Mouse (Mus musculus) erythroblast, adult 5-6 weeks (primary cell): ENCODE results near the gene Cox17. TPM values are rescaled to one million over a fixed set of nuclear protein-coding genes. Genes with fewer than 3 reads are reported as not detected.

Source experiments
- ATAC-seq: replicated peaks from 2 replicates; pipeline ENCODE4 v1.8.0; 2016; ENCODE audit warnings: moderate number of reproducible peaks, mild to moderate bottlenecking, moderate TSS enrichment, inconsistent platforms; ENCODE audit not compliant: poor library complexity, low FRiP score, severe bottlenecking
- total RNA-seq, 2 experiments: library from RNA; stranded (forward) in 1 of 2; stranded (reverse) in 1 of 2; fragments of 150-400 nt in 1 of 2; fragments of 200-764, 138-1000 nt in 1 of 2; gene quantifications; 2 replicates each; pipeline versions ENCODE4 v1.2.3 to v1.2.4; 2015 to 2017; ENCODE audit warnings: low replicate concordance in 2 of 2

Cox17 gene
- total RNA-seq, 2 experiments from 2014 or later, result 84.5 to 93.1 TPM

DNA sequence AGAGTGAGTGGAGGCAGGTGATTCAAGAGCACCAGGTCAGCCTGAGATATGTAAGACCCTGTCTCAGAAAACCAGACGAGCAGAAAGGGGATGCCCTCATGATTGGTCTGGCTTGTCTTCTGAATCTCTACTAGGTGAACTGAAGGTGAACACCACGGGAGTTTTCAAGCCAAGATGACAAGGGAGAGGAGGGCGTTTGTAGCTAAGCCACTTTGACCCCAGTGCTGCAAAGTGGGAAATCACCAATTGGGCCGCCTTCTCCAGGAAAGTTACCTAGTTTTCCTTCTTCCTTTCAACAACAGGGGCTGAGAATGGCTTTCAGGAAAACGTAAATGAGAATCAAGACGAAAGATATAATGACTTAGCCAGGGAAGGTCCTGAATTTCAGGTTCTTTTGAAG is 42.0 kb downstream of the Cox17 start:
- ATAC-seq, result no peak

DNA sequence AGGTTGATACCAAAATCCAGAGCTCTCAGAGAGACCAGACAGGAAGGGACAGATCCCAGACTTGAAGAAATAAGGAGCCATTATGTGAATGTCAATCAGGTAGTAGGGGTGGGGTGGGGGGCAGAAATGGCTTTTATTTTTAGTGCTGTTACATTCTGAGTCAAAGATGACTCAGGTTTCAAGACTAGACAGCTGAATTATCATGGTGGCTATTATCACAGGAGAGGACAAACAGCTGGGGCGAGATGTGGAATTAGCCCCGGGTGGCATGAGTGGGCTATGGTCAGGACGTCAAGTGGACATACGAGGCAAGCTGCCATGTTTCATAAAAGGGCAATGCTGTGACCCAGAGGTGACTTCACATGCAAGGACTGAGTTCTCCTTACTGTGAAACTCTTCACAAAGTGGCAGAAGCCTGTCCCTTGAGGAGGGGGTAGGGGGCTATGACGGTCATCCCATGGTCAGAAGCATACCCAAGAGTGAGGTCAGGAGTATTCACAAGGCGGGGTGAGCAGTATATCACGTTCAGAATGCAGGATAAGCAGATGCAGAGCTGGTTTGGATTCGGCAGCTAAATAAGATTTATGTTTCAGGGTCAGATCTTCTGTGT is 42.6 kb downstream of the Cox17 start:
- ATAC-seq, result no peak

DNA sequence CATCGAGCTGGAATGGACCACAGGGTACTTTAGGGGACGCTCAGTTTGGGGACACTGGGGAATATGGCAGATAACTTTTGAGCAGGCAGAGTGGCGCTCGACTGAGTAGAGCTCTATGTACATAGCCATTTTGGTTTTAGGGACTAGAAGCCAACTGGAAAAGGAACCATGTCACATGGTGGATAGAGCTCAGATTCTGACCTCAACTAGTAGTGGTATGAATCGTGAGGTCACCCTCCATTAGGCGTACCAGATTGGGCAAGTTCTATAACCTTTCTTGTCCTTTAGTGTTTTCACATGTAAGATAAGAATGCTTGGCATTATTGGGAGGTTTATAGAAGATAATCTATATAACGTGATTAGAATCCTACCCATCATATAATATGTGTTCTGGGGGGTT is 43.5 kb downstream of the Cox17 start:
- ATAC-seq, result no peak

DNA sequence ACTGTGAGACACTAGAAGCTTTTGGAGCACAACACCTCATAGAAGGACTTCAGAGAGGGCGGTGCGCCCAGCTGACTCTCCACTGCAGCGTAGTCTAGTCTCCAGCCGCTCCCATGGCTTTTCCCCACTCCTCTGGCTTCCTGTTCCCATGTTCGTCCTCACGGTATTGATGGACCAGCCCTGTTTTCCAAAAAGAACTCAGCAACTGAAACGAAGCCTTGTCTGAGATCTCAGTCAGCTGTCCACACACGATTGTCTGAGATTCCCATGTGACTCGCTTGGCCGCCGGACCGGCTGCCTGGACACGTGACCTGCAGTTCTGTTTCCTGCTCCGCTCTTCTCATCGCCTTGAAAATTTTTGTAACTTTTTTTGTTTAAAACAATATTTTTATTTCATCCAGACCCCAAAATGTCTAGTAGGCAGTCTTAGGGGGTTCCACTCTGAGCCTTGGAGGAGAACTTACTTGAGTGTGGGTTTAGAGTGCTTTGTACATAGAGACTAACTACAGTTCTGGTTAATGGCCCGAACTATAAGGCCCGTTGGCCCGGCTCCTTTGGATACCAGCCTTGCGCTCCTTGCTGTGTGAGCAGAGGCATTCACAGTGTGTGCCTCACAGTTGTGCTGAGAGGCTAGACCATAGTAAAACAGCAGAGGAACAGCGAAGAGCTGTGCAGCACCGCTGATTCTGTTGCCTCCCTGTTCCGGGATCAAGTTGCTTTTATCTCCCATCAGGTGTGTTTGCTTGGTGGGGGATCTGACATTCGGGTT is 45.5 kb downstream of the Cox17 start:
- no peak for ATAC-seq

DNA sequence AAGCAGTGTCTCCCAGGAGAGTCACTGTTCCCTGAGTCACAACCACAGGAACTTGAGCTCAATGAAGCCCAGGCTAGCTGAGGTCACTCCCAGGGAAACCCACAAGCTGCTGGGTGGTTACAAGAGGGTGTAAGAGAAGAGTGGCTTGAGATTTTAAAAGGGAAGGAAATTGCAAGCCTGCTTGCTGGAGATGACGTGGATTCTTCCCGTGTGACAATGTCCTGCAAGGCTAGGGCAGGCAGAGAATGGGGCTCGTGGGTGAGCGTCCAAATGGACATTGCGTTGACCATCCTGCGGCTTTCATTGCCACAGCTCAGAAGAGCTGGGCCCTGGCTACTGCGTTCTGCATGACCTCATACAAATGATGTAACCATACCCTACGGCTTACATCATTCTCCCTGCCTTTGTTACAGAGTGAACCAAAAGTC is 47.4 kb downstream of the Cox17 start:
- no peak for ATAC-seq

DNA sequence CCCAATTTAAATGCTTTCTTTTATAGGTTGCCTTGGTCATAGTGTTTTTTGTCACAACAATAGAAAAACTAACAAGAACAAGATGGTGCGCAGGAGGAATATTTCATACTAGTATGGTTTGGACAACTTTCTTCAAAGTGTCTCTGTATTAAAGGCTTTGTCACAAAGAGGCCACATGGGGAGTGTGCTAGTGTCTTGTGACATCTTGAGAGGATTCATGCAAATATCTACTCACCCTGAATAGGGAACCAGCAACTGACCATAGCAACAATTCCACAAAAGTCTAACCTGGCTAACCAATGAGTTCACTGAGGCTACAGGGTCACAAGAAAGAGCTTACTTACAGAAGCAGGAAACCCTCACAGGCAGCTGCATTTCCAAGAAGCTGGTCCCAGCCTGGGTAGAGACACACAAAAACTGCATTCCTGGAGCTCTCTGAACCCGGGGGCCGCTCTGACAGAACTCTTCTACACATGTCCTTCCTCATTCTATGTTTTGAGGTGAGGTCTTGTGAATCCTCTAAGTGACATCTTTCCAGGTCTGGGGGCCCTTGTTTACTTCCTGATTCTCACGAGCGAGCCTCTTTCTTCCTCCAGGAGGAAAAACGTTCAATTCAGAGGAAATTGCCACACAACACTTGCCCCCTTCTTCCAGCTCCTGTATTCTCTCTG is 48.4 kb downstream of the Cox17 start:
- no peak for ATAC-seq

DNA sequence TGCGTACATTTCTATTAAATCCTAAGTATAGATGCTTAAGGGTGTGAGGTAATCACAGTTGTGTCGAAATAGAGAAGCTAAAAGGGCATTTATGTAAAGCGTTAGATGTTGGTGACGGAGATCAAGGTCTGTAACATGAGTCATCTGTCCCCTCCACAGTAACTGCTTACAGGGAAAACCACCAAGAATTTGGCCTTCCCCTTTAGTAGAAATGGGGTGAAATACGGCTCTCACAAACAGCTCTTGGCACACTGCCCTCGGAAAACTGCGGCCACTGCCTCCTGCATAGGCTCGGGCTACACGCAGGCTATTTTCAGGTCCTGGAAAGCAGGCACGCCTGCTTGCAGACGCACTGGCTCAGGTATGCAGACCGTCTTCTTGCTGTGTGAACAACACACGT is 49.4 kb downstream of the Cox17 start:
- ATAC-seq, result no peak

DNA sequence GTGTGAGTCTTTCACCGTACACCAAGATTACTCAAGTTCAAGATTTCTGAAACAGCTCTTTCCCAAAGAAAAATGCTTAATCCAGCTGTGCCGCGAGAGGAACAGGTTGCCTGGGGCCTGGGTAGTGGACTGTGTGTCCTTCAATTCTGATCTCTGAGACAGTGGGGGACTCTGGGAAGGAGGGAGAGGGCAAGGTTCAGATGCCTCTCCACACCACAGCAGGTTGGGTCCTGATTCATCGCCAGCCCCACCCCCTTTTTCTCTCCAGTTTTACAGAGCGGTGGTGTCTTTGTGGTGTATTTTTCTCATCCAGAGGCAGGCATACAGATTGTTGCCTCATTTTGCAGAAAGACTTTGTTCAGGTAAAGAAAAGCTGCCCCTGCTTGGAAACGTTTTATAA is 51.5 kb downstream of the Cox17 start:
- no peak for ATAC-seq

DNA sequence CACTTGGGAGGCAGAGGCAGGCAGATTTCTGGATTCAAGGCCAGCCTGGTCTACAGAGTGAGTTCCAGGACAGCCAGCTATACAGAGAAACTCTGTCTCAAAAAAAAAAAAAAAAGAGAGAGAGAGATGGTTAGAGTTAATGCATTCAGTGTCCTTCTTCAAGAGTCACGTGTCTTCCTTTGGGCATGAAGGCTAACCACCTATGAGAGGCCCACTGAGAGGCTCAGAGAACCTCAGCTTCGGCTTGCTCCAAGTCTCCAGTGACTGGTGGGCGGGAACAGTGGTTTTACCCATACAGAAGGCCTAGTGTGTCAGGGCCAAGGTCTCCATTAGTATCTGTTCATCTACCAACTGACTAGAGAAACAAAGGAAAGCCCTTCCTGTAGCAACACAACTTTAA is 52.3 kb downstream of the Cox17 start:
- ATAC-seq, result no peak

DNA sequence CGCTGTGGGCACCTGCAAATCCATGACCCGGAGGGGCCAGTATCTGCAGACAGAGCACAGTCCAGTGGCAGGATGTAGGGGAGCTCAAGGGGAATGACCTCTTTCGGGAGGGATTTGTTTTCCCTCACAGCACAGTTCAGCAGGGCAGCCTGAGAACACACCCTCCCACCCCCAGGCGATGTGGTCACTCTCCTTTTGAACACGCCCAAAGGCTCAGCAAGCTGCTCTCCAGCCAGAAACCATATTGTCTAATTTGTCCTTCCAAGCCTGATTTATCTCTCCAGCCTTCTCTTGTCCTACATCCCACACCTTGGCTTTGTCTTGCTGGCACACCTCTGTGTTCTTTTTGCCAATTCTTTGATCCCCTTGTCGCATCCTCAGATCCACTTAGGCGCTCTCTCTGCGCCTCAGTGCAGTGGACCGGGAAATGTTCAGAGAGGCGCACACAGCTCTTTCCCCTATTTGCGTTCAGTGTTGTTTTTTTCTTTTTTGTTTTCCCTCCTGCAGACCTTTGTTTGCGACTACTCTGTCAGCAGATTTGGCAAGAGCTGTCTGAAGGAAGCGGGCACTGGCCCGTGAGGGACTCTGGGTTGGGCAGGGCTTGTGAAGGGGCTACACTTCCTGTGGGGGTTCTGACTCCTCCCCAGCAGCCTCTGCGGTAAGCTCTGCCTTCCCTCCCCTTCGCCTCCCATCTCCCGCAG is 52.9 kb downstream of the Cox17 start:
- no peak for ATAC-seq

DNA sequence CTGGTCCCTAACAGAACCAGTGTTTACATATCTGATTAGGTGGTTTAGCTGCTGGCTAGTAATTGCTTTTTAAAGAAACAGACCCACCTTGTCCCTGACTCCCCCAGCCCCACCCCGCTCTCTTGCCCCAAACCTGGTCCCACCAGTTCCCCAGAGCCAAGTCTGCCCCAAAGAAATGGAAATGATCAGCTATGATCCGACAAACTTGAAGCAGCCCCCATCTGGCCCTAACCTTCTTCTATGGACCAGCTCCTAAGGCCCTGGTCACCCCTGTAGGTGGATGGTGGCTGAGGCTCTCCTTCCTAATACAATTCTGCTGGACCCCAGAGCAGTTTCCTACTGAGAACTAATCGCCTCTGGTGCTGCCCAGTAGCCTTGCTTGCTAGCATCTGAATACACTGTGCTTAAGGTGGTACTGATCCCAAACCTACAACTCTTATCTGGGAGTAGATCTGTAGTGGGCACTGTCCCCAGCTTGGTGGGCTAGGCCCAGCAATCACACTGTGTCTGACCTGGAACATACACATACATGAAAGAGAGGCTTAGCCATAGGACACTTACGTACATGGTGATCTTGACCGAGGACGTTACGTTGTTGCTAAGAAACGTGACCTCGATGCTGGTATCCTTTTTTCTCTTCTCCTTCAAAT is 53.6 kb downstream of the Cox17 start:
- no peak for ATAC-seq

DNA sequence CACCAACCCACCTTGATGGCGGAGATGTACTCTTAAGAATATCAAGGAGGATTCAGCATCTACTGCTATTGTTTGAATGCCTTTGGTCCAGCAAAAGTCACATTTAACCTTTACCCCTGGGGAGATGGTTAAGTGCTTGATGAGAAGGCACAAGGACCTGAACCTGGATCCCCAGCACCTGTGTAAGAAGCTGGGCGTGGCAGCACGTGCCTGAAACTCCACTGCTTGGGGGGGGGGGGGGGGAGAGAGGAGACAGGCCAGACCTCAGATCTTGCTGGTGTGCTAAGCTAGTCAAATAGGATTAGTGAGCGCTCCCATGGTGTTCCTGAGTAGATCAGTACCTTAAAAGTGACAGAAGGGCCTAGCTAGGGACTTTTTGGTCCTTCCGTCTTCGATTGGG is 54.7 kb downstream of the Cox17 start:
- no peak for ATAC-seq

Other genes starting within 250 kb of the Cox17 start
- gene Nr1i2, start 52.2 kb upstream of the Cox17 start, total RNA-seq (2015; ENCODE audit: low replicate concordance), result not detected in 2 replicates
- not detected in 2 replicates for gene Nr1i2, start 52.2 kb upstream of the Cox17 start, total RNA-seq (2017; ENCODE audit: low replicate concordance)
- 0.42 TPM in 1 of 2 replicates, not detected in the other for gene Maats1, start 4.8 kb upstream of the Cox17 start, total RNA-seq (2015; ENCODE audit: low replicate concordance)
- not detected in 2 replicates for gene Maats1, start 4.8 kb upstream of the Cox17 start, total RNA-seq (2017; ENCODE audit: low replicate concordance)
- not detected in 2 replicates for gene Gm21987, start within 50 bp of the Cox17 start, total RNA-seq (2015; ENCODE audit: low replicate concordance)
- not detected in 2 replicates for gene Gm21987, start within 50 bp of the Cox17 start, total RNA-seq (2017; ENCODE audit: low replicate concordance)
- 24.9 and 26.5 TPM in 2 replicates for gene Popdc2, start 15.2 kb downstream of the Cox17 start, total RNA-seq (2015; ENCODE audit: low replicate concordance)
- gene Popdc2, start 15.2 kb downstream of the Cox17 start, total RNA-seq (2017; ENCODE audit: low replicate concordance), result 6.2 and 14.2 TPM in 2 replicates
- 3.7 TPM in 1 of 2 replicates, not detected in the other for gene Pla1a, start 86.2 kb downstream of the Cox17 start, total RNA-seq (2015; ENCODE audit: low replicate concordance)
- gene Pla1a, start 86.2 kb downstream of the Cox17 start, total RNA-seq (2017; ENCODE audit: low replicate concordance), result 0.28 TPM in 1 of 2 replicates, not detected in the other
- gene Adprh, start 105.7 kb downstream of the Cox17 start, total RNA-seq (2015; ENCODE audit: low replicate concordance), result 6.1 and 9.2 TPM in 2 replicates
- 2.2 and 4.6 TPM in 2 replicates for gene Adprh, start 105.7 kb downstream of the Cox17 start, total RNA-seq (2017; ENCODE audit: low replicate concordance)
- gene Cd80, start 108.6 kb downstream of the Cox17 start, total RNA-seq (2015; ENCODE audit: low replicate concordance), result not detected in 2 replicates
- gene Cd80, start 108.6 kb downstream of the Cox17 start, total RNA-seq (2017; ENCODE audit: low replicate concordance), result 0.77 and 0.98 TPM in 2 replicates
- gene Timmdc1, start 175.7 kb downstream of the Cox17 start, total RNA-seq (2015; ENCODE audit: low replicate concordance), result 1.5 and 3.6 TPM in 2 replicates
- gene Timmdc1, start 175.7 kb downstream of the Cox17 start, total RNA-seq (2017; ENCODE audit: low replicate concordance), result 3.8 and 12.4 TPM in 2 replicates
- gene Poglut1, start 203.3 kb downstream of the Cox17 start, total RNA-seq (2015; ENCODE audit: low replicate concordance), result 7.3 and 8.5 TPM in 2 replicates
- gene Poglut1, start 203.3 kb downstream of the Cox17 start, total RNA-seq (2017; ENCODE audit: low replicate concordance), result 3.2 and 3.6 TPM in 2 replicates
- gene Tmem39a, start 211.7 kb downstream of the Cox17 start, total RNA-seq (2015; ENCODE audit: low replicate concordance), result 16.1 and 24.2 TPM in 2 replicates
- 15.8 and 26.2 TPM in 2 replicates for gene Tmem39a, start 211.7 kb downstream of the Cox17 start, total RNA-seq (2017; ENCODE audit: low replicate concordance)